Mouse (Mus musculus) C2C12 (cell line): ENCODE measurements around the gene Apobec3. TPM values are rescaled to one million over a fixed set of nuclear protein-coding genes. Genes with fewer than 3 reads are reported as not detected.

ENCODE experiments used
- H3K27me3 ChIP-seq: one replicate; pipeline ENCODE4 v1.6.1; 2011; ENCODE audit not compliant: control insufficient read depth, insufficient read depth, insufficient read length
- H3K36me3 ChIP-seq: one replicate; pipeline ENCODE4 v1.6.1; 2011; ENCODE audit not compliant: control insufficient read depth, insufficient read depth
- H3K4me3 ChIP-seq: one replicate; pipeline ENCODE4 v1.5.1; 2011; ENCODE audit warnings: mild to moderate bottlenecking, control low read depth; ENCODE audit not compliant: poor library complexity, insufficient read depth, severe bottlenecking
- H3K79me2 ChIP-seq: one replicate; pipeline ENCODE4 v1.6.1; 2011; ENCODE audit not compliant: control insufficient read depth, insufficient read depth
- H3K79me3 ChIP-seq: one replicate; pipeline ENCODE4 v1.6.1; 2011; ENCODE audit warnings: low read depth, control low read depth
- H3ac ChIP-seq: one replicate; pipeline ENCODE3; 2011; ENCODE audit warnings: low read depth; ENCODE audit not compliant: control insufficient read depth, insufficient read length
- CEBPB ChIP-seq: IDR thresholded peaks from one replicate; pipeline ENCODE4 v1.6.1; 2011; ENCODE audit warnings: low read depth, mild to moderate bottlenecking, control low read depth, moderate library complexity
- CTCF ChIP-seq: IDR thresholded peaks from one replicate; pipeline ENCODE4 v1.5.1; 2011; ENCODE audit not compliant: control insufficient read depth, insufficient read depth, insufficient read length
- FOSL1 ChIP-seq: IDR thresholded peaks from one replicate; pipeline ENCODE4 v1.8.0; 2011; ENCODE audit warnings: mild to moderate bottlenecking, low read length; ENCODE audit not compliant: poor library complexity, insufficient read depth, severe bottlenecking
- MAX ChIP-seq: IDR thresholded peaks from one replicate; pipeline ENCODE4 v1.6.1; 2011; ENCODE audit warnings: mild to moderate bottlenecking, control low read depth
- MYOD1 ChIP-seq: IDR thresholded peaks from one replicate; pipeline ENCODE4 v1.6.1; 2011; ENCODE audit warnings: low read depth; ENCODE audit not compliant: control insufficient read depth, insufficient read length
- MYOG ChIP-seq: IDR thresholded peaks from one replicate; pipeline ENCODE4 v1.6.1; 2011; ENCODE audit not compliant: control insufficient read depth, insufficient read length; ENCODE audit errors: extremely low read depth
- USF1 ChIP-seq: IDR thresholded peaks from one replicate; pipeline ENCODE4 v1.6.1; 2011; ENCODE audit warnings: low read depth, mild to moderate bottlenecking, control low read depth, moderate library complexity
- long read RNA-seq, 2 experiments: library from polyadenylated mRNA; unstranded; transcript quantifications; one replicate each; pipeline ENCODE4 v2.0.0; 2019 to 2020
- polyA plus RNA-seq: library from polyadenylated mRNA; unstranded; fragments of >200 nt; fragmentation: generic; extraction: Trizol; gene quantifications from one replicate; pipeline ENCODE4 v1.2.1, GENCODE M21; 2012; ENCODE audit warnings: missing spikeins

Apobec3 gene
- 24.0 TPM for polyA plus RNA-seq
- long read RNA-seq, experiment 1, transcript Apobec3-204 (9 exons, 1,953 nt), result major isoform, 18 of 34 reads
- long read RNA-seq, experiment 1, partial matches to known transcripts, result 2 of 34 reads
- long read RNA-seq, experiment 1, other reads (novel, unspliced or antisense), result 8 of 34 reads
- long read RNA-seq, experiment 2, transcript Apobec3-203 (8 exons, 2,360 nt), result minor isoform, 20 of 105 reads
- long read RNA-seq, experiment 2, transcript Apobec3-214 (8 exons, 1,217 nt), result minor isoform, 6 of 105 reads
- long read RNA-seq, experiment 2, transcript Apobec3-204 (9 exons, 1,953 nt), result major isoform, 59 of 105 reads
- long read RNA-seq, experiment 2, partial matches to known transcripts, result 1 of 105 reads
- long read RNA-seq, experiment 2, other reads (novel, unspliced or antisense), result 18 of 105 reads

DNA sequence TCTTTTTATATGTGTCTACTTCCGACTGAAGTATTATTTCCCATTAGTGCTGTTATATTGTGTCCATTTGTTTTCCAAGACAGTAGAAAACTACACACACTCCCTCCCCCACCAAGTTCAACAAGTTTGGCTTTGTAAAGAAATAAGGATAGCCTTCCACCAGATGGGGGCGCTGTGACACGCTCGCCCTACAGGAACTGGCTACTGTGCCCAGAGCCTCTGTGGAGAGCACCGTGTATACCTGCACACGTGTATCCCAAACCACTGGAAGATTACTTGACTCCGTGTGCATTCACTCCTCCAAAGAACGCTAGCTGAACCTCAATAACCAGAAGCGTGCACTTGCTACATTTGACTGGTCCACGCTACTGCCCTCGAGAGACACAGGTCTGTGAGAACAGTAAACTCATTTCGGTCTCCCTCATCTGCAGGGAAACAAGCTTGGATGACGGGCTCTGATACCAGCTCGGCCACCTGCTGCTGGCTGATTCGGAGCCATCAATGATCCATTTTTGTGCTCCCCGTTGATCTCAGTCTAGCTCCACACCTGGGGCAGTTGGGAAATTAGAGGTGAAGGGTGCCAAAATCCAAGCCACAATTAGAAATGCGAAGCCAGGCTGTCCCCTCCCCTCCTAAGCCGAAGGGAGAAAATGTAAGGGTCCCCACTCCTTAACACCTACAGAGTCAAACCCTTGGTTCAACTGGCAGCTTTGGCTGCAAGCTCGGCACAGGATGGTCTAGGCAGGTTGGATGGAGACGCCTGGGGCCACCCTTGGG, at the start of gene Apobec3:
Gene Apobec3 (plus strand): TSS at position 224 of the 777 bp plus-strand sequence.
- H3K4me3 ChIP-seq, result peak within 1 kb of the TSS; percentile 59
- no peak for TF ChIP-seq MYOD1
- TF ChIP-seq FOSL1, result no peak
- peak; percentile 58 for TF ChIP-seq CTCF
- TF ChIP-seq USF1, result no peak
- peak; percentile 51 for TF ChIP-seq MAX
- TF ChIP-seq CEBPB, result no peak
- H3K79me3 ChIP-seq, result peaks cover 7% of the 10 kb centered on the region
- H3ac ChIP-seq, result peak within 1 kb of the TSS; percentile 87
- no peaks in the 10 kb centered on the region for H3K36me3 ChIP-seq
- H3K79me2 ChIP-seq, result peaks cover 32% of the 10 kb centered on the region
- no peaks in the 10 kb centered on the region for H3K27me3 ChIP-seq

DNA sequence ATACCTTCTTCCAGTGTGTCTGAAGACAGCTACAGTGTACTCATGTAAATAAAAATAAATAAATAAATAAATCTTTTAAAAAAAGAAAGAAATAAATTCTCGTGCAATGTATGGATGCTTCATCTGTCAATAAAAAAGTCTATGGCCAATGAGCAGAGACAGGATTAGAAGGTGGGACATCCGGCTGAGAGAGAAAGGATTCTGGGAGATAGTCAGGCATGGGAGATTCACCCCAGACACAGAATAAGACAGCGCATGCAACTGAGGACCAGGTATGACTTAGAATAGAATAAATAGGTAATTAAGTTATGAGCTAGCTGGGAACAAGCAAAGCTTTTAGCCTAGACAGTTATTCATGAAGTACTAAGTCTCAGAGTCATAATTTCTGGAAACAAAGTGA, 48.5 kb upstream of the Apobec3 start:
- no peaks in the 10 kb centered on the region for H3K79me3 ChIP-seq
- H3K4me3 ChIP-seq, result peak overlapping the region; percentile 37
- no peaks in the 10 kb centered on the region for H3K27me3 ChIP-seq
- no peak overlapping the region for H3ac ChIP-seq
- TF ChIP-seq MYOG, result no peak
- TF ChIP-seq FOSL1, result no peak
- no peak for TF ChIP-seq MYOD1
- no peak for TF ChIP-seq CEBPB
- TF ChIP-seq USF1, result no peak
- TF ChIP-seq CTCF, result no peak
- TF ChIP-seq MAX, result no peak
- H3K79me2 ChIP-seq, result peaks cover 5% of the 10 kb centered on the region
- H3K36me3 ChIP-seq, result no peaks in the 10 kb centered on the region

DNA sequence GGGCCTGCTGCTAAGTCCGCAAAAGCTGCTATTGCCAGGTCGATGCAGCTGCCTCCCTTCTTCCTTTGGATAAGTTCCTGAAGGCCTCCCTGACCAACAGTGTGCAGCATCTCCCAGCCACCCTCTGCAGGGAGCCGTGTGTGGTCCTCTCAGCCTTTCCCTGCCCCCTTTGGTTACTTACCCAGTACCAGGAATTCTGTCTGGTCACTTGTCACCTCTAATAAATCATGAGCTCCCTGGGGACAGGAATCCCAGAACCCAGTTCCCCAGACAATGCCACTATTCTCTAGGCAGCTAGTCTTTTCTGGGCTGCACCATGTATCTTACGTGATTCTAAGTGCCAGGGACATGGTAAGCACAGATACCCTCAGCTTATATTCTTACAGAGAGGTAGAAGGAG, 45.5 kb upstream of the Apobec3 start:
- Histone ChIP-seq H3K36me3 (no peaks in the 10 kb centered on the region), H3K4me3 (no peak overlapping the region), H3ac (no peak overlapping the region), H3K27me3 (no peaks in the 10 kb centered on the region), H3K79me3 (no peaks in the 10 kb centered on the region), H3K79me2 (peaks cover 5% of the 10 kb centered on the region)
- no peak for TF ChIP-seq CTCF
- no peak for TF ChIP-seq MYOG
- no peak for TF ChIP-seq MYOD1
- TF ChIP-seq MAX, result no peak

DNA sequence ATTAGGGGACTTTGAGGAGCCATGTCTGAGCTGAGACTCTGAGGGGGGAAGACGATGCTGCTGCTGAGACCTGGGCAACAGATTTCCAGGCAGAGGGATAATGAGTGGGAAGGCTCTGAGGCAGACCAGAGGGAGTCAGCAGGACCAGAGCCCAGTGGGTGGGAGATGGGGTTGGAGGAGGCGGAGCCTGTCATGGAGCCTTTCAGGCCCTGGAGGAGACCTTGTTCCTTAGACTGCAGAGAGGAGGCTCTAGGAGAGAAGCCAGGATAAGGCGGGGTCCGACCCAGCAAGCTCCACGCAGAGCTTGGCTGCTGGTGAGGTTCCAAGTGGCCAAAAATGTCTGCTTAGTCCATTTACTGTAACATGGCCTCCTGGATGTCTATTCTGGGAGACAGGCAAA, 44.4 kb upstream of the Apobec3 start:
- Histone ChIP-seq H3K4me3 (no peak overlapping the region), H3K79me2 (peaks cover 5% of the 10 kb centered on the region), H3K79me3 (no peaks in the 10 kb centered on the region), H3K36me3 (no peaks in the 10 kb centered on the region), H3ac (no peak overlapping the region), H3K27me3 (peaks cover 4% of the 10 kb centered on the region)
- TF ChIP-seq MAX, result no peak
- TF ChIP-seq MYOD1, result no peak
- no peak for TF ChIP-seq CEBPB
- TF ChIP-seq USF1, result no peak
- TF ChIP-seq FOSL1, result no peak
- no peak for TF ChIP-seq MYOG
- no peak for TF ChIP-seq CTCF

DNA sequence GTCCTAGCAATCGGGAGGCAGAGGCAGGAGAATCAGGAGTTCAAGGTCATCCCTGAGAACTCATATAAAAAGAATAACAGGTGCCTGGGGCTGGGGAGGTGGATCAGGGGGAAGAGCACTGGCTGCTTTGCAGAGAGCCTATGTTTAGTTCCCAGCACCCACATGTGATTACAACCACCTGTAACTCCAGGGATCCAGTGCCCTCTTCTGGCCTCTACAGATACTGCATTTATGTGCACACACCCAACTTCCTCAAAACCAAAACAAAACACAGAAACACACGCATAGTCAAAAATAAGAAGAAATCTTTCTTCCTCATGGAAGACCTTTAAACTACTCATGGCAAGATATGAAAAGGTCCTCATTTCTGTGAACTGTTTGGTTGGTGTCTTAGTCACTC, 41.3 kb upstream of the Apobec3 start:
- no peak overlapping the region for H3K4me3 ChIP-seq
- peaks cover 12% of the 10 kb centered on the region for H3K27me3 ChIP-seq
- H3K36me3 ChIP-seq, result no peaks in the 10 kb centered on the region
- H3K79me2 ChIP-seq, result no peaks in the 10 kb centered on the region
- no peak for TF ChIP-seq MAX
- TF ChIP-seq CEBPB, result no peak
- no peak for TF ChIP-seq MYOD1
- no peak for TF ChIP-seq FOSL1
- no peak overlapping the region for H3ac ChIP-seq
- H3K79me3 ChIP-seq, result no peaks in the 10 kb centered on the region
